Mouse (Mus musculus): Measurements from ENCODE around the gene Ybx1.

- TF ChIP-seq CTCF (IDR thresholded peaks at IDR 0.05; ENCODE audit: low read depth) (no peak), EP300 (IDR thresholded peaks at IDR 0.05; ENCODE audit: low read depth) (no peak)
These were observed 19.8 kb downstream of the Ybx1 start for GRCm38 (mm10) chr4:119274627-119275026.
